Mouse (Mus musculus) monocyte, adult 5-6 weeks (primary cell): Measurements from ENCODE around the gene Cd53. TPM values are rescaled to one million over a fixed set of nuclear protein-coding genes. Genes with fewer than 3 reads are reported as not detected.

ENCODE experiments used
- ATAC-seq: fragments of 153-309, 156-312 bp; replicated peaks from 2 replicates; pipeline ENCODE4 v1.8.0; 2017; ENCODE audit warnings: mild to moderate bottlenecking; ENCODE audit not compliant: low TSS enrichment, insufficient number of reproducible peaks, severe bottlenecking, poor library complexity, low FRiP score
- total RNA-seq: library from RNA; stranded (forward); fragments of 200-1000, 200-491, 200-594 nt; gene quantifications from 3 replicates; pipeline ENCODE4 v1.2.3, GENCODE M21; 2017

Cd53 gene
- total RNA-seq = 802 to 1,218 TPM (median 1,102 TPM) in 3 replicates

DNA sequence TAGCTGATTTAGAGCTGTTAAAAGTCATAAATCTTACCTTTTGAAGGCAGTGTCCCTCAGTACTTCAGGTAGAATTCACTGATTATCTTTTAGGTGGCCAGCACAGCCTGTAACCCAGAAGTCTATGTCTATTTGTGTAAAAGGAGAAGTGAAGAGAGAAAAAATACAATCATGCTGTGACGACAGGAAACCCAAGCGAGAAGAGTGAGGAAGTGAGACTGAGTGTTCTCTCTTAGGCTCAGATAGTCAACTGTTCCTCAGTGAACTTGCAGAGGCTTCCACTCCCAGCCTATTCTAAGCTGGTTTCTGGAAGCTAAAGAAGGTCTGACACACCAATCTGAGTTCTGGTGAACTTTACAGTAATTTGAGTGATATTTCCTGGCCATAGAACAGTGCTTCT is at the start of gene Cd53:
Gene Cd53 (minus strand): TSS at position 220 of the 400 bp plus-strand sequence.
- peak; percentile 85 for ATAC-seq

DNA sequence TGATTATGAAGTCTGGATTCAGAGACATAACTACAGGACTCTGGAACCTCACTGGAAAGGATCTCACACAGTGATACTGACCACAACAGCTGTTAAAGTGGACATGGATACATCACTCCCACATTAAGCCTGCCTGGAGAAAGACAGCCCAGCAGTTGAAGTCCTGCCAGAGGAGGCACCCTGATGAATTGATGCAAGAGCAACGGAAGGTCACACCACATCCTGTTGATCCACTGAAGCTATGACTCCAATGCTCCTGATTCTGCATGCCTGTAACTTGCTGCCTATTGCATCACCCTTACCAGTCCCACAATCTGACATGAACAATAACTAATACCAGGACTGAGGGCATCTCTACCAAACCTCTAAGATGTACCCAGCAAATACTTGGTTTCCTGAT is 42.2 kb upstream of the Cd53 start:
- peak; percentile 95 for ATAC-seq

DNA sequence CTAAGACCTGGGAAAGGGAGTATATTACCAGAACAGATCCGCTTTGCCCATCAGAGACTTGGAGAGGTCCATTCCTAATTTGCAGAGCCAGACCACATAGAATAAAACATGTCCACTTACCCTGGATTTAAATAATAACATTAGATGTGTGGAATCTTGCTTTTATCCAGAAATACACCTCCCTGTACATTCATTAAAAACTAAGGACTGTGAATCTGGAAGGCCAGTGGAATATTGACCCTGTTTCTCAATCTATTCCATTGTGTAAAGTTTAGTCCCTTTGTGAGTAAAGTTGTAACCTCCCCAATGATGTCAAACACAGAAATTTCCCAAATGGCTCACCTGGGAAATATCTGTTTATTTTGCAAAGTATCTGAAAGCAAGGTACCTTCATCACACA is 36.2 kb upstream of the Cd53 start, which contains the start of gene Olfr266:
Gene Olfr266 (minus strand): TSS at position 101 of the 400 bp plus-strand sequence.
- no peak for ATAC-seq

DNA sequence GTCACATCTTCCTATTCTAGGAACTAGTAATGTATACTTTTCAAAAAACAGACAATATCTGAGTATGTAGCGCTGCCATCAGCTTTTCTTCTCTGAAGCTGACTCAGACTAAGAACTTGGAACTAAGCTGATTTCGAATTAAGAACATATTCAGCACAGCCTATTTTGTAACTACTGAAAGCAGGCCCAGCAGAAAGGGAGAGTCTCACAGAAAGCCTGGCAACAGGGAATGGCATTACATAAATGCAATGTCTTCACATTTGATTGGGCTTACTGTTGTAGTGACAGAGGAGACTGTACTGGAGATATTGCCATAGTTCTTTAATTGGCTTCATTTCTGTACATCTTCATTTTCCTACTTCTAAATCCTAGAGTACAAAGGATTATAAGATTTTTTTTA is 27.7 kb upstream of the Cd53 start:
- no peak for ATAC-seq

DNA sequence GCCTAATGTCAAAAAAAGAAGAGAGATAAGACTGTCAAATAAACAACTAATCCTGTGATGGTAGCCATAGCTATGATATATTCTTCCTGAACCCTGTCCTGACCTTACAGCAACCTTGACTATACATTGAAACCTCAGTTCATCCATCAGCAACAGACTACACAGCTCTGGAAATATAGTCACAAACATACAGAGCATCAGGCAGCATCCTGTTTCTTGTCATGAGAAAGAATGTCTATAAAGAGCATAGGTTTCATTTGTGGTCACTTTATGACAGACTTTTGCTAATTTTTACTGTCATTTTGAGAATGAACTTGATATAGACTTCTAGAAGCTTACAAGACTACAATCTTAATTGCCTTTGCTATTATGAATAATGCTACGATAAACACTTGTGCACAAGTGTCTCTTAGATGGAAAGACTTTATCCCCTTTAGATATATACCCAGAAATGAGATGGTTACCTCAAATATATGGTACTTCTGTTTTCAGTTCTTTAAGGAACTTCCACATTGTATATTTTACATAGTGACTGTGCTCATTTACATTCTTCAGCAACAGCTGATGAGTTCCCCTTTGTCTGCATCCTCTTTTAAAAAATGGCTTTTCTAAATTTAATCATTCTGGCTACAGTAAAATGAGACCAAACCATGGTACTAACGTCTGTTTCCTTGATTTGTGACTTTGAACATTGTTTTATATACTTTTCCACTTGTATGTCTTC is 19.2 kb upstream of the Cd53 start:
- ATAC-seq = peak; percentile 85

DNA sequence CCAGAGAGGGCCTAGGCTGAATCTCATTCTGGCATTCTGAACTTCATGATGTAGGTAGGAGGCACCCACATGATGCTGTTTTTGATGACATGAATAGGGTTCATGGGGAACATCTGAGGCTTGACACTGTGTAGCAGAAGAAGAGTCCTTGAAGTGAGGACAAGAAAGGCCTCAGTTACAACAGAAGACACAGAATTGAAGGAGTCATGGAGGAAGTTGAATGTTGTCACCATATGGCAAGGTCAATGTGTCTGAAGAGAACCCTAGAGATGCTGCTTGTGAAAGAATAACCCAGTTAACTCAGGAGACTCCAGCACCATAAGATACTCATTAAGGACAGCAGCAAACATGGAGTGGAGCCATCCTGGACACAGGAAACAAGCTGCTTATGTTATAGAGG is 8.1 kb upstream of the Cd53 start:
- ATAC-seq = no peak

DNA sequence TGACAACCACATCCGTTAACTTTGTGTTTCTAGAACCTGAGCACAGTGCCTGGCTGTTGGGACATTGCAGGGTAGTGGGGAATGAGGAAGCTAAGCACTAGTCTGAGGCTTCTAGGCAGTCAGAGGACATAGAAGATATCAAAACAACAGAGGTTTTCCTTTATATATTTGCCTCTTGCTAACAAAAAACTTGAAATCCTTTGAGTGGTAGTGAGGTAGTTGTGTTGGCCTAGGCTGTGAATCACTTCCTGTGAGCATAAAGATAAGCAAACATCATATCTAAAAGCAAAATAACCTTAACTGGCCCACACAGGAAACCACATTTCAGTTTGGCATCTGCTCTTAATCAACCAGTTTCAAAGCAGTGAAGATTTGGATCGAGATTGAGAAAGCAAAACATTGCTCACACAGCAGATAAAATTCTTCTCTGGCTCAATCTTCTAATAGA is 1.5 kb downstream of the Cd53 start:
- ATAC-seq = peak; percentile 58

DNA sequence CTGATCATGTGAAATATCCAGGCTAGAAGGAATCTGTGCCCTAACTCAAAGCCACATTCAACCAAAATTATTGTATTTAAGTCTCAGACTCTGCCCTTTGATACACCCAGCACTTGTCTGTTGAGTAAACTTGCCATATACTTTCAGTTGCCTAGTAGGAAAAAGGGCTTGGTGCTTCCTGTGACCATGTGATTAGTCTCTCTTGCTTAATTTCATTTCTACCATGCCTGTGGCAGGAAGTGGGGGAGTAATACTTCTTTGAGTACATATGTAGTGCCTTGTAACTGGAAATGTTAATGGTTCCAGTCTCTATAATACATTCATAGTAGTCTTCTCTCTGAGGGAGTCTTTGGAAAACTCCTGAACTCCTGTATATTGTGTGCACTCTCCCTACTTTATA is 2.0 kb downstream of the Cd53 start:
- peak; percentile 78 for ATAC-seq

DNA sequence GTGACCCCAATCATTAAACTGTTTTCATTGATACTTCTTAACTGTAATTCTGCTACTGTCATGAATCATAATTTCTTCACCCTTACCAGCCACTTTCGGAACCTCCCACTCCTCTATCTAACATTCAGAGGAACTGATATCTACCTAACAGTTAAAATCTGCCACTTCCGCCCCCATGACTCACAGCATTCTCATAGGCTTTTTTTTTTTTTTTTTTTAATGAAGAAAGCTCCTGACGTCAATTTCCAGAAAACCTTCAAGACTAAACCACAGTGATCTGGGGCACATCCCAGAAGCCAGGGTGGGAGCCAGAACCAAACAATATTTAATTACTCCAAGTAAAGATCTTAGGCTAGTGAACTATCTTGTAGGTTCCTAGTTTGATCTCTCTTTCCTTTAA is 4.8 kb downstream of the Cd53 start:
- peak; percentile 52 for ATAC-seq

DNA sequence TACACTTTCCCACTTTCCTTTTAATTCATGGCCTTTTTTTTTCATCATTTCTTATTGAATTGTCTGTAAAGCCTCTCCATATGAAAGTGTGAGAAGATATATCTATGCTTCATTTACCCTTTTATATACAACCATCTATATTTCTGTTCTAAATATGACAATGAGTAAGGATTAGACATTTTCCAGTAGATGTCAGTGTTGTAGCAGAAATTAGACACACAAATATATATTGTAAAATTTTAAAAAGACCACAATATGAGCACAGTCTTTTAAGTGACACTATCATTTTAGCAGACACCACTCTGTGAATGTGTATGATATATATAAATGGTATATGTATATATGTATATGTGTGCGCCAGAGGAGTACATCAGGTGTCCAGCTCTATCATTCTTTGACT is 18.1 kb downstream of the Cd53 start:
- no peak for ATAC-seq

DNA sequence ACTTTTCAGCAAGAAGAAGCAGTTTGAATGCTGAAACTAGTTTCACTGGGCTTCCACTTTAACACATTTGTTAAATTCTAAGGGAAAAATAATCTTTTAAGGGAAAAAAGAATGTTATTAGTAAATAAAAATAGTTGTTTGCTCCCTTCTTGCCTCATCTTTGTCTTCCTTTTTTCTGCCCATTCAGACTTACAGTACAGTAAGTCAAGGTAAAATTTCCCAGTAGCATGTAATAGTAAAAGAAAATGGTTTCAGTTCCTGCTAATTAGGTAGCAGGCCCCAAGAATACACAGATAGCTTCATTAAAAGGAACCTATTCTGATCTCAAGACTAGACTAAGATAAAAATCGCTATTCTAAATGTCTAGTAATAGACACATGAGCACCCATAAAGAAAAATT is 34.1 kb downstream of the Cd53 start:
- ATAC-seq = no peak

DNA sequence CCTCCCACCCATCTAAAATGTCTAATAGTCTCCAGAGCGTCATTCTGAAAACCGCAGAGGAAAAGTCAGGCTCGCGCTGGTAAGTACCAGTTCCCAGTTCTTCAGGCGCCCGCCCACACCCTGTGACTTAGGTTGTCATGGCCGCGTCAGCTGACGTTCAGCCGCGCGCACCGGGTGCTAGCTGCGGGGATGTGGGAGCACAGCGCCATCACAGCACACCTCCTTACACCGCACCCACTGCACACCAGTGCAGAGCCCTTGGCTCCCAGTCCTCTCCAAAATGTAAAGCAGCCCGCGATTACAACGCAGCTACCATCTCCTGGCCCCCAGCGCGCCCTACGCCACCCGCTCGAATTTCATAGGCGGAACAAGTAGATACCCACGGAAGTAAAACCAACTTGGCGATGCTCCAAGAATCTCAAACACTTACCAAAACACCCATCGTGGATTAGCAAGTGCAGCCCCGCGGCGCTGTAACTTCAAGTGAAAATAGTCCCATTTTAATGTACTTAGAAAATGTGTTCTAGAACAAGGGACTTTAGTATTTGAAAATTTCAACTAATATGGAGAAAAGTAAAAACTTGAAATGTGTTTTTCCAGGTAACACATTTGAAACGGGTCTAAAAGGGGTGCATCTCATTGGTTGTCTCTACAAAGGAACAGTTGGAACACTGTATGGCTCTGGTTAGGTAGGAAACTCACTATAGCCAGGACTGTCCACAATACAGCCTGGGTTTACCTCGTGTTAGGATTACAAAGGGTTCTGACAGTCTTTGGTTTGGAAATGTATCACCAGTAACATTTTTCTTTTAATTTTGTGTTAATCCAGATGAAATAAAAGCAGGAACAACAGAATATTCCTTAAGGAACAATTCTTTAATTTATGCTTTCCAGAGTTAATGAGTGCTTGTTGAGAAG is 67.7 kb downstream of the Cd53 start:
- peak; percentile 85 for ATAC-seq

DNA sequence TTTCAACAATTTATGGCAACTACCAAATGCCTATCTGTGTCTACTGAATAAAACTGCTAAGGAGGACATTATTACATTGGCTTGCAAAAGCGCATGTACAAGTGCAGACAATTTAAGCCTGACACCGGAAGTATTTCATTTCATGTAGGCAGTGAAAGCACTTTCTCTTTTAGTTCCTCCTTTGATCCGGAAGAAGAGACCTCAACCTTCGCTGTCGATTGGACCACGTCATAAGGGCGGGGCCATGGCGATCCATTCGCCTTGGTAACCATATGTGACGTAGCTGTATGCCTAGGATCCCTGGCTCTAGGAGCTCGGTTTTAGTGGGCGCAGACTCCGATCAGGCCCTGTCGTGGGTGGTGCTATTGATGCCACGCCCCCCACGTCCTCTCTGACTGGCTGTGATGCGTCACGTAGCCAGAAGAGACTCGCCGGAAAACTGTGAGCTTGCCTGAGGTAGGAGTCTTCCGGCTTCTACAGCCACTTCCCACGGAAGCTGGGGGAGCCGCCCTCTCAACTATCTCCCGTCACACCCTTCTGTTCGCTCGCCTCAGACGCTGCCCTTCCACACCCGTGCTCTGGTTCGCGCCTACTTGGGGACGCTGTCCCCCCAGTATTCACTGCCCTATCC is 68.4 kb downstream of the Cd53 start:
- ATAC-seq = peak; percentile 97

Other genes starting within 250 kb of the Cd53 start
- 95.3 to 127 TPM (median 113 TPM) in 3 replicates for gene Dram2, start 242.4 kb downstream of the Cd53 start, total RNA-seq
- gene Cept1, start 242.3 kb downstream of the Cd53 start, total RNA-seq = 149 to 192 TPM (median 150 TPM) in 3 replicates
- 73.6 to 86.6 TPM (median 79.6 TPM) in 3 replicates for gene Lrif1, start 105.2 kb downstream of the Cd53 start, total RNA-seq
- gene Olfr266, start 36.1 kb upstream of the Cd53 start, total RNA-seq = not detected in 3 replicates
- 5.3 to 23.6 TPM (median 8.3 TPM) in 3 replicates for gene Kcna3, start 246.0 kb upstream of the Cd53 start, total RNA-seq